Mouse (Mus musculus): ENCODE data around the gene Cep170. TPM values are rescaled to one million over a fixed set of nuclear protein-coding genes. Genes with fewer than 3 reads are reported as not detected.

Gene Cep170
- polyA plus RNA-seq, 1 experiment from 2014 or later, result 117 TPM

DNA sequence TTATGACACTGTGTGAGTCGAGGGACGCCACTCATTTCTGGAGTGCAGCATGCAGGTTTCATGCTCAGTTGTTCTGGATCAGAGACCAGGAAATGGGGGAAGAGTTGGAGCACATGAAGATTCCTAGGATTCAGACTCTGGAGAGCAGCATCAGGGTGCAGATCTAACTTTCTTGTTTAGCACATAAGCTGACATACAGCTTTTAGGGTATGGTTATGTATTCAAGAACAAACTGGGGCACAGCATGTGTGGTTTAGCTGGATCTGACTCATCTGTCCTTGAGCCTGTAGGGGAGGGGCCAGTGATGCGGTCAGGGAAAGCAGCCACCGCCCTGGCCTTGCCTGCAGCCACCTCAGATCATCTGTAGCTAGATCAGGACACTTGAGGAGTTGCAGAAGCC is 13.5 kb upstream of the Cep170 start:
- no peak overlapping the region for H3K4me3 ChIP-seq (ENCODE audit: low read depth, low read length)
- ATAC-seq, result no peak
- no peaks in the 10 kb centered on the region for H3K9me3 ChIP-seq (replicated peaks; ENCODE audit: control insufficient read depth, low read length, poor library complexity, severe bottlenecking)
- no peaks in the 10 kb centered on the region for H3K27me3 ChIP-seq (ENCODE audit: control insufficient read depth, insufficient read depth, low read depth, low read length)
- 79% methylated on average over 4 of the region's 4 CpGs for WGBS
- no peaks in the 10 kb centered on the region for H3K36me3 ChIP-seq (ENCODE audit: control insufficient read depth, insufficient read depth, low read length)
- H3K4me2 ChIP-seq (ENCODE audit: low read length), result no peak overlapping the region
- H3K4me1 ChIP-seq (ENCODE audit: control insufficient read depth, insufficient read depth, low read length), result no peaks in the 10 kb centered on the region
- H3K9ac ChIP-seq (ENCODE audit: low read depth, low read length), result no peak overlapping the region
- no peak overlapping the region for H3K27ac ChIP-seq (ENCODE audit: low read length)

DNA sequence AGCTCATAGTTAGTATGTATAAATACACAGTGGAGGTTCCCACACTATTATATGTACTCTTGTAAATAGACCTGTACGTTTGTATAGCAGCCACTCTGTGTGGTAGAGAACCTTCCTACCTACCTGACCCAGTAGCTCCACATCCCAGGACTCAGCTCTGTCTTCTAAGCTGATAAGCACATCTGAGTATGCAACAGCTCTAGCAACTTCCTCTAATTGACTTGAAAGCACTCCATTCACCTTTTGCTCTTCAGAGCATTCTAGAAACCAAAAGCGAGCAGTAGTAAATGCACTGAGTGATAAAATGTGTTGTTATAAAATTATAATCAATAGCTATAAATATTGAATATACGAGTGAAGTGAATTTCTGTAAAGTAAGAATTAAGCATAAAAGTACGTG is 13.1 kb upstream of the Cep170 start:
- H3K9ac ChIP-seq (ENCODE audit: low read depth, low read length), result no peak overlapping the region
- WGBS, result 91% methylated on average over 4 of the region's 4 CpGs
- H3K36me3 ChIP-seq (ENCODE audit: control insufficient read depth, insufficient read depth, low read length), result no peaks in the 10 kb centered on the region
- H3K4me1 ChIP-seq (ENCODE audit: control insufficient read depth, insufficient read depth, low read length), result peaks cover 1% of the 10 kb centered on the region; the same call in 1 of the 2 replicates
- no peak overlapping the region for H3K4me2 ChIP-seq (ENCODE audit: low read length)
- no peak for ATAC-seq
- H3K27me3 ChIP-seq (ENCODE audit: control insufficient read depth, insufficient read depth, low read depth, low read length), result no peaks in the 10 kb centered on the region
- H3K9me3 ChIP-seq (replicated peaks; ENCODE audit: control insufficient read depth, low read length, poor library complexity, severe bottlenecking), result no peaks in the 10 kb centered on the region
- H3K27ac ChIP-seq (ENCODE audit: low read length), result no peak overlapping the region
- H3K4me3 ChIP-seq (ENCODE audit: low read depth, low read length), result no peak overlapping the region

DNA sequence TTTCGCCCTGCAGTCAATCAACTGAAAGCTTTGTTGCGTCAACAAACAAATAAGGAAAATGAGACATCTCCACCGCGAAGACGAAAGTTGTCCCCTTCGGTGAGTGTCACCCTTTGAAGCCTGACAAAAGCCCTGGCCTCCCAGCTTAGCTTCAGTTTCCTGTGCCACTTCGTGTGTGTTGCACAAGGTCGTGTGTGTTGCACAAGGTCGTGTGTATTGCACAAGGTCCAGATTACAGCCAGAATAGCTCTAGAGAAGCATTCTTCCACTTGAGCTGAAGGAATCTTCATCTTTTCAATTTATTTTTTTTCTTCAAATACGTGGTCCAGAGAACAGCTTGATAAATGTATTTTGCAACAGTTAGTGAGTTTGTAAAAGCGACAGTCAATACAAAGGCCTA is 12.3 kb upstream of the Cep170 start:
- Histone ChIP-seq H3K27ac (ENCODE audit: low read length) (no peak overlapping the region), H3K4me2 (ENCODE audit: low read length) (no peak overlapping the region), H3K27me3 (ENCODE audit: control insufficient read depth, insufficient read depth, low read depth, low read length) (no peaks in the 10 kb centered on the region), H3K9ac (ENCODE audit: low read depth, low read length) (no peak overlapping the region), H3K36me3 (ENCODE audit: control insufficient read depth, insufficient read depth, low read length) (no peaks in the 10 kb centered on the region), H3K4me1 (ENCODE audit: control insufficient read depth, insufficient read depth, low read length) (peaks cover 3% of the 10 kb centered on the region), H3K9me3 (replicated peaks; ENCODE audit: control insufficient read depth, low read length, poor library complexity, severe bottlenecking) (no peaks in the 10 kb centered on the region), H3K4me3 (ENCODE audit: low read depth, low read length) (no peak overlapping the region)
- ATAC-seq, result no peak
- WGBS, result 83% methylated on average over 11 of the region's 11 CpGs

DNA sequence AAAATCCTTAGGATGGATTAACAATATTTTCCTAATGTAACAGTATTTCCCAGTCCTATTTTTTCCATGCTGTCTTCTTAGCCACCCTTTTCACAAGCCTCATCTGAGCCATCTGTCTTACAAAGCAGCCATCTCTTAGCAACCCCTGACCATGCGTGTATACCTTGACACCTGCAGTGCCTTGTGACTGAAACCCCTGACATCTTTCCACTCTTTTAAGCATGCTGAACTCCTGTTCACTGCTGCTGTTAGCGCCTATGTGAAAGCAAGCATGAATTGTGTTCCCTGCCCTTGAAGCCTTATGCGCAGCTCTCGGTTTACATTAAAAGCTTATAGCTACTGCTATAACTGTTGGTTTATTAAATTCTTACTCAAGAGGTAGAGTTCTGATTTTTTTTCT is 11.2 kb upstream of the Cep170 start:
- no peaks in the 10 kb centered on the region for H3K36me3 ChIP-seq (ENCODE audit: control insufficient read depth, insufficient read depth, low read length)
- H3K9ac ChIP-seq (ENCODE audit: low read depth, low read length), result no peak overlapping the region
- WGBS, result 75% methylated on average over 4 of the region's 4 CpGs
- no peak for ATAC-seq
- H3K4me2 ChIP-seq (ENCODE audit: low read length), result no peak overlapping the region
- H3K4me1 ChIP-seq (ENCODE audit: control insufficient read depth, insufficient read depth, low read length), result peaks cover 3% of the 10 kb centered on the region
- no peaks in the 10 kb centered on the region; the same call in 1 of the 2 replicates for H3K27me3 ChIP-seq (ENCODE audit: control insufficient read depth, insufficient read depth, low read depth, low read length)
- H3K27ac ChIP-seq (ENCODE audit: low read length), result no peak overlapping the region
- no peaks in the 10 kb centered on the region for H3K9me3 ChIP-seq (replicated peaks; ENCODE audit: control insufficient read depth, low read length, poor library complexity, severe bottlenecking)
- H3K4me3 ChIP-seq (ENCODE audit: low read depth, low read length), result no peak overlapping the region

- Histone ChIP-seq H3K27me3 (ENCODE audit: control insufficient read depth, insufficient read depth, low read depth, low read length) (no peaks in the 10 kb centered on the region; the same call in 1 of the 2 replicates), H3K4me1 (ENCODE audit: control insufficient read depth, insufficient read depth, low read length) (peaks cover 3% of the 10 kb centered on the region), H3K27ac (ENCODE audit: low read length) (no peak overlapping the region), H3K9ac (ENCODE audit: low read depth, low read length) (no peak overlapping the region), H3K4me2 (ENCODE audit: low read length) (no peak overlapping the region), H3K4me3 (ENCODE audit: low read depth, low read length) (no peak overlapping the region), H3K9me3 (replicated peaks; ENCODE audit: control insufficient read depth, low read length, poor library complexity, severe bottlenecking) (no peaks in the 10 kb centered on the region), H3K36me3 (ENCODE audit: control insufficient read depth, insufficient read depth, low read length) (no peaks in the 10 kb centered on the region)
- ATAC-seq, result no peak
- 81% methylated on average over 6 of the region's 6 CpGs for WGBS
Observed at GRCm38 (mm10) chr1:176824611-176825010, 10.7 kb upstream of the Cep170 start.

GRCm38 (mm10) chr1:176823889-176824288 is 10.0 kb upstream of the Cep170 start:
- Histone ChIP-seq H3K36me3 (ENCODE audit: control insufficient read depth, insufficient read depth, low read length) (no peaks in the 10 kb centered on the region), H3K9ac (ENCODE audit: low read depth, low read length) (no peak overlapping the region), H3K9me3 (replicated peaks; ENCODE audit: control insufficient read depth, low read length, poor library complexity, severe bottlenecking) (no peaks in the 10 kb centered on the region), H3K27ac (ENCODE audit: low read length) (no peak overlapping the region), H3K4me1 (ENCODE audit: control insufficient read depth, insufficient read depth, low read length) (peaks cover 3% of the 10 kb centered on the region), H3K4me2 (ENCODE audit: low read length) (no peak overlapping the region), H3K27me3 (ENCODE audit: control insufficient read depth, insufficient read depth, low read depth, low read length) (no peaks in the 10 kb centered on the region; the same call in 1 of the 2 replicates), H3K4me3 (ENCODE audit: low read depth, low read length) (no peak overlapping the region)
- no peak for ATAC-seq
- WGBS, result 91% methylated on average over 8 of the region's 8 CpGs

DNA sequence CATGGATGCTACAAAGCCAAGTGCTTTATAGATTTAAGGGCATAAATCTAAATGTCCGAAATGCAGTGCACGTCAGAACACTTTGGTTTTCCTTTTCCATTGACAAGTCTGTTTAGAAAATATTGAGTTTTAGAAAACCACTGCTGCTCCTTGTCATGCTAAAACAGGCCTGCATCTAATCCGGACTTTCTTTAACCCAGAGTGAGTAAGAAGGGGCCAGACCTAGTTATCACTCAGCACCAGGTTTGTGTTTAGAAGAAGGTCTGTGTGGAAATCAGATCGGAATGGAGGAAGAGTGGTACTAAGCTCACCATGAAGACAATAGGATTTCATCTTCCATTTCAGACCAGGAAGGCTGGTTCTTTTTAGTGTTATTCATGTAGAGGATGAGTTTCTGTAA is 9.1 kb upstream of the Cep170 start:
- Histone ChIP-seq H3K27me3 (ENCODE audit: control insufficient read depth, insufficient read depth, low read depth, low read length) (no peaks in the 10 kb centered on the region; the same call in 1 of the 2 replicates), H3K4me1 (ENCODE audit: control insufficient read depth, insufficient read depth, low read length) (peaks cover 3% of the 10 kb centered on the region), H3K9ac (ENCODE audit: low read depth, low read length) (no peak overlapping the region), H3K36me3 (ENCODE audit: control insufficient read depth, insufficient read depth, low read length) (no peaks in the 10 kb centered on the region), H3K27ac (ENCODE audit: low read length) (no peak overlapping the region), H3K9me3 (replicated peaks; ENCODE audit: control insufficient read depth, low read length, poor library complexity, severe bottlenecking) (no peaks in the 10 kb centered on the region), H3K4me2 (ENCODE audit: low read length) (no peak overlapping the region), H3K4me3 (ENCODE audit: low read depth, low read length) (no peak overlapping the region)
- no peak for ATAC-seq
- 91% methylated on average over 4 of the region's 4 CpGs for WGBS

DNA sequence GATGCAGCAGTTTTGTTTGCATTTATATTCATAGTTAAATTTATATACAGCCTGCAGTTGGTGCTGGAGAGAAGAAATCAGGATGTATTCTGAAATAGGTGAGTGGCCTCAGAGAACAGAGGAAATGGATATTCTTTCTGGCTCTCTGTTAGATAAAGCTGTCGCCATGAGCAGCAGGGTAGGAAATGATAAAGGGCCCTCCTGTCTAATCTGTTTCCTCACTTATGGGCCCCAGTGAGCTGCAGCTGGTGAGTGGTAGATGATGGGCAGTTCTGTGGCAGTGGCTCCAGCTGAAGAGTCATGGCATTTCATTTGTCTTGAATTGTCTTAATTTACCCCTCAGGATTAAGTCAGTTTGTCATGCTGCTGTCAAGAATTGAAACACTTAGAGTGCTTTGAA is 8.1 kb upstream of the Cep170 start:
- Histone ChIP-seq H3K9ac (ENCODE audit: low read depth, low read length) (no peak overlapping the region), H3K9me3 (replicated peaks; ENCODE audit: control insufficient read depth, low read length, poor library complexity, severe bottlenecking) (no peaks in the 10 kb centered on the region), H3K27me3 (ENCODE audit: control insufficient read depth, insufficient read depth, low read depth, low read length) (no peaks in the 10 kb centered on the region; the same call in 1 of the 2 replicates), H3K4me3 (ENCODE audit: low read depth, low read length) (no peak overlapping the region), H3K4me2 (ENCODE audit: low read length) (no peak overlapping the region), H3K27ac (ENCODE audit: low read length) (no peak overlapping the region), H3K4me1 (ENCODE audit: control insufficient read depth, insufficient read depth, low read length) (peaks cover 3% of the 10 kb centered on the region), H3K36me3 (ENCODE audit: control insufficient read depth, insufficient read depth, low read length) (no peaks in the 10 kb centered on the region)
- ATAC-seq, result no peak
- WGBS, result 28% methylated on average over 1 of the region's 1 CpGs

GRCm38 (mm10) chr1:176818763-176819162 is 4.9 kb upstream of the Cep170 start:
- Histone ChIP-seq H3K27me3 (ENCODE audit: control insufficient read depth, insufficient read depth, low read depth, low read length) (no peaks in the 10 kb centered on the region; the same call in 1 of the 2 replicates), H3K9me3 (replicated peaks; ENCODE audit: control insufficient read depth, low read length, poor library complexity, severe bottlenecking) (no peaks in the 10 kb centered on the region), H3K9ac (ENCODE audit: low read depth, low read length) (no peak overlapping the region), H3K4me2 (ENCODE audit: low read length) (no peak overlapping the region), H3K36me3 (ENCODE audit: control insufficient read depth, insufficient read depth, low read length) (no peaks in the 10 kb centered on the region), H3K27ac (ENCODE audit: low read length) (no peak overlapping the region), H3K4me3 (ENCODE audit: low read depth, low read length) (no peak overlapping the region), H3K4me1 (ENCODE audit: control insufficient read depth, insufficient read depth, low read length) (peaks cover 11% of the 10 kb centered on the region)
- 74% methylated on average over 6 of the region's 6 CpGs for WGBS
- ATAC-seq, result no peak
